Mouse (Mus musculus) left cerebral cortex, adult 2 months (tissue): ENCODE data around the gene Stx8. TPM values are rescaled to one million over a fixed set of nuclear protein-coding genes. Genes with fewer than 3 reads are reported as not detected.

Experiments
- DNase-seq, 2 experiments: peaks; one replicate each; pipeline ENCODE4 v3.0.0; 2021 to 2022; ENCODE audit warnings: low spot score in 2 of 2, mixed read lengths in 1 of 2; ENCODE audit errors: extremely low spot score in 1 of 2
- H3K27ac ChIP-seq: fragments of 200-600 bp; 2 replicates; pipeline ENCODE4 v1.8.1; 2022
- H3K4me3 ChIP-seq: fragments of 200-600 bp; 2 replicates; pipeline ENCODE4 v1.8.1; 2022
- CTCF ChIP-seq: fragments of 200-600 bp; IDR thresholded peaks from 2 replicates; pipeline ENCODE4 v1.8.1; 2022; ENCODE audit warnings: antibody characterized with exemption, mild to moderate bottlenecking, moderate library complexity
- intact Hi-C: fragments of 180-260 bp; cut with DNase I; formaldehyde crosslinking; loops from one replicate; pipeline ENCODE4 v1.15.1; 2025
- total RNA-seq, 2 experiments: library from RNA; stranded (reverse); gene quantifications; 2 replicates each; pipeline ENCODE4 v1.2.3; 2021

Gene Stx8
- total RNA-seq, 2 experiments from 2014 or later: 36.4 to 42.7 TPM

DNA sequence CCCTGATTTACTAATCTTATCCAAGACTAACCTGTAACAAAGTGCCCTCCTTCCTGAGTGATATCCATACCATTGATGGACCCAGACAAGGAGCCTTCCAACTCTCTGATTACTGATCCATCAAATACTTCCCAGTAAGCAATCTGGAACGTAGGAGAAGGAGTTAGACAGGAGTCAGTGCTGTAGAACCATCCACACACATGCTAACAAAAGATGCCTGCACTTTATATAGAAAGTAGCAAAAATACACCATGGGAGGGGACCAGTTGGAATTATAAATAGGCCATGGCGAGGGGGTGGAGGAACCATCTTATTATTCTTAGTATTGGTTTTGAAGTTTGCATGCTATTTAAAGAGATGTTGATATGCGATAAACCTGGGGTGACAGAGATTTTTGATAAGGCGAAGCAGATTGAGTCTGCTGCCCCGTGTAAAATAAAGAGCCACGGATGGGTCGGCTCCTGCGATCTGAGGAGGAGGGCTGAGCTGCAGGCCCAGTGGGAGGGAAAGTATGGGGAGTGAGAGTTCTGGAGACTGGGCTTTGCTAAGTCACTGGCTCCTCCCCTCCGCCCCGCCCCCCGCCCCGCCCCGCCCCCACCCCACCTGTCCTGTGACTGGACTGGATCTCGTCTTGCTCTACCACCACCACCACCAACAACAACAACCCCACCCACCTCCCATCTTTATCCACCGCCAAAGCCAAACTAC is 39.5 kb upstream of the Stx8 start:
- intact Hi-C loops: loop anchor here (2.0 kb wide), 1 partner anchor 106 kb away; no protein-coding TSS in a partner anchor
- Histone ChIP-seq H3K27ac (peak overlapping the region; percentile 5; the same call in 1 of the 2 replicates), H3K4me3 (no peak overlapping the region)
- TF ChIP-seq CTCF: no peak
- no peak for DNase-seq

DNA sequence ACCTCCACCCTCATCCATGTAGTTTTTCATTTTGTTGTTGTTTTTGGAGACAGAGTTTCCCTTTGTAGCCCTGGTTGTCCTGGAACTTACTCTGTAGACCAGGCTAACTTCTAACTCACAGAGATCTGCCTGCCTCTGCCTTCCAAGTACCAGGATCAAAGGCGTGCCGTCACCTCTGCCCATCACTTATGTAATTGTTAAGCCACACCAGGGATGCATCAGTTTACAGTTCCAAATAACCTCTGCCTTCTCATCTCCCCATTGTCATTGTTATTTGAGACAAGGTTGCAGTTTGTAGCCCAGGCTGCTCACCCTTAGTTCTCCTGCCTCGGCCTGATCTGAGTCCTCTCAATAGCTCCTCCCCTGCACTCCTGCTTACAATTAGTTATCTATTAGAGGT is 33.8 kb upstream of the Stx8 start:
- DNase-seq: no peak
- no peak overlapping the region for H3K4me3 ChIP-seq
- intact Hi-C loops: no loop called here
- no peak for TF ChIP-seq CTCF
- H3K27ac ChIP-seq: no peak overlapping the region

- no peak for TF ChIP-seq CTCF
- DNase-seq: no peak
- no peak overlapping the region for H3K27ac ChIP-seq
- intact Hi-C loops: no loop called here
- H3K4me3 ChIP-seq: no peak overlapping the region
Observed at GRCm38 (mm10) chr11:67948229-67948628, 17.8 kb upstream of the Stx8 start.

GRCm38 (mm10) chr11:67949475-67949874 is 16.5 kb upstream of the Stx8 start:
- no peak for DNase-seq
- intact Hi-C loops: no loop called here
- H3K4me3 ChIP-seq: no peak overlapping the region
- H3K27ac ChIP-seq: no peak overlapping the region
- no peak for TF ChIP-seq CTCF

DNA sequence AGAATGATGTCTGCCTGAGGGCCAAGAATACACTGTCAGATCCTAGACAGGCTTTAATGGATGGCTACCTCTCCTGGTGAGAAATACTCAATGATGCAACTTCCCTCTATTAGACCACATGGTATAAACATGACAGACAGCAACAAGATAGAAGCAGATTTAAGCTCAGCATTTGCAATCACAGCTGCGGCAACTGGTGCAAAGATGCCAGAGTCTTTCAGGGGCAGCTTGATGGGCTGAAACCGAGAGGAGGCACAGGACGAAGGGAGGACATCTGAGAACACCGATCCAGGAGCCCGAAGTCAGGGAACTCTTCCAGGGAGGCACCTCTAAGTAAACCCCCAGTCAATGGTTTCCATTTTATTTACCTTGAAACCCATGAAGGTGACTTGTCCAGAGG is 12.4 kb upstream of the Stx8 start:
- Histone ChIP-seq H3K27ac (no peak overlapping the region), H3K4me3 (no peak overlapping the region)
- no peak for TF ChIP-seq CTCF
- DNase-seq: no peak
- intact Hi-C loops: no loop called here

DNA sequence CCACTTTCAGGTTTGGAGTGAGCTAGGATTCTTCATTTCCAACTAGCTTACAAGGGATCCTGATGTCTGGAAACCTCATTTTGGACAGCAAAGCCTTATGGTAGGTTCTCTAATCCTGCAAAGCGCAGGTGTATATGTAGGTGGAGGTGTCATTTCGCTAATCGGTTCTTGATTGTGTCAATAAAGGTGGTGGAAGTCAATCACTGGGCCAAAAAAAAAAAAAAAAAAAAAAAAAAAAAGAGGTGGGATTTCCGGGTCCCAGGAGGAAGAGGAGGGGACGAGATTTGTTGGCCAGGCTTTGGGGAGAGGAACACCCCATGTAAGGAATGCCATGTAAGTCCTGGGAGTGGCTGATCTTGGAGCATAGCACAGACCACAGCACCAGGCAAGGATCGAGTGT is 11.6 kb upstream of the Stx8 start:
- Histone ChIP-seq H3K4me3 (no peak overlapping the region), H3K27ac (no peak overlapping the region)
- DNase-seq: no peak
- intact Hi-C loops: no loop called here
- no peak for TF ChIP-seq CTCF

- intact Hi-C loops: no loop called here
- H3K4me3 ChIP-seq: no peak overlapping the region
- no peak overlapping the region for H3K27ac ChIP-seq
- TF ChIP-seq CTCF: no peak; the same call in none of the 2 replicates
- DNase-seq: no peak
Observed at GRCm38 (mm10) chr11:67964110-67964509, 1.9 kb upstream of the Stx8 start.

- intact Hi-C loops: no loop called here
- peak within 1 kb of the TSS; percentile 76 for H3K27ac ChIP-seq
- peak; percentile 85 to 86 for DNase-seq
- H3K4me3 ChIP-seq: peak within 1 kb of the TSS; percentile 87
- no peak for TF ChIP-seq CTCF
Observed at GRCm38 (mm10) chr11:67965242-67965883, 630 bp upstream of the Stx8 start, which contains the start of gene Cfap52. Gene Cfap52 (minus strand): TSS chr11:67965651.

GRCm38 (mm10) chr11:67967831-67968230 is 1.8 kb downstream of the Stx8 start:
- intact Hi-C loops: no loop called here
- Histone ChIP-seq H3K4me3 (no peak overlapping the region), H3K27ac (no peak overlapping the region)
- no peak for TF ChIP-seq CTCF
- no peak for DNase-seq

- no peak for DNase-seq
- no peak for TF ChIP-seq CTCF
- intact Hi-C loops: no loop called here
- H3K4me3 ChIP-seq: no peak overlapping the region
- H3K27ac ChIP-seq: no peak overlapping the region
Observed at GRCm38 (mm10) chr11:67972606-67973005, 6.6 kb downstream of the Stx8 start.

- DNase-seq: no peak
- Histone ChIP-seq H3K27ac (no peak overlapping the region), H3K4me3 (no peak overlapping the region)
- intact Hi-C loops: no loop called here
- no peak for TF ChIP-seq CTCF
Observed at GRCm38 (mm10) chr11:67973225-67973624, 7.2 kb downstream of the Stx8 start.

- no peak overlapping the region for H3K27ac ChIP-seq
- DNase-seq: peak in 1 of 2 experiments; percentile 23
- H3K4me3 ChIP-seq: no peak overlapping the region
- peak; percentile 56 for TF ChIP-seq CTCF
- intact Hi-C loops: no loop called here
Observed at GRCm38 (mm10) chr11:67975252-67975651, 9.3 kb downstream of the Stx8 start.

GRCm38 (mm10) chr11:67983564-67983963 is 17.6 kb downstream of the Stx8 start:
- no peak overlapping the region for H3K27ac ChIP-seq
- intact Hi-C loops: no loop called here
- TF ChIP-seq CTCF: no peak
- no peak overlapping the region for H3K4me3 ChIP-seq
- no peak for DNase-seq
